Mouse (Mus musculus) liver (tissue): Measurements from ENCODE around the gene Mplkip.

ENCODE experiments used
- DNase-seq: peaks from one replicate; pipeline ENCODE4 v3.0.0-alpha.2; 2020; ENCODE audit warnings: mixed read lengths

Gene Mplkip

DNA sequence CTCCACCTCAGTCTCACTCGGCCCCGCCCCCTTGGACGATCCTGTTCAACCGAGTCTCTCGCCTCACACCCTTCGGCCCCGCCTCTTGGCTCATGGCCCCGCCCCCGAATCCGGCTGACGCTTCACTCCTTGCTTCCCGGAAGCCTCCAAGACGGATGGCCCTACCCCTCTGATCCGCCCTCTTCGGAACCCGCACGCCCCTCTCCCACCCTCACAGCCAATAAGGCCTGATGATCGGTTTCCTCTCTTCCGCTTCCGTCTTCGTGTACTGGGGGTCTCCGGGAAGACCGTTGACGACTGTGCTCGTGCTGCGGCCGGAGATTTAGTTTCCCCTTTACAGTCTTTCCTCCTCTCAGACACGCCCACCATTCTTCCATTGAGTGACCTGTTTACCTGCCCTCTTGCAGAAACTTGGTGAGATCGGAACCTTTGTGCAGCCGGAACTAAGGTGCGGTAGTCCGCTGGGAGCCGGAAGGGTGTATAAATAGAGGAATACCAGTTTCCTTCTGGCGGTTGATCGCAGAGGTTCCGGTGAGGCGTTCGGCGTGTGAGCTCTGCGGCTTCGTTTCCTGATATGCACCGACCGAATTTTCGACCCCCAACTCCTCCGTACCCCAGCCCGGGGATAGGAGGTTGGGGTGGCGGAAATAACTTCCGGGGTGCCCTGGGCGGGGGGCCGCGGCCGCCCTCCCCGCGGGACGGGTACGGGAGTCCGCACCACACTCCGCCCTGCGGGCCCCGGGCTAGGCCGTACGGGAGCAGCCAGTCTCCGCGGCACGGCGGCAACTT lies at the start of gene Mplkip, which contains the start of gene Sugct:
Mplkip (plus strand) TSS at position 282 of the 789 bp plus-strand sequence.
Sugct (minus strand) TSS at position 643 of the 789 bp plus-strand sequence.
- DNase-seq, result peak; percentile 100

DNA sequence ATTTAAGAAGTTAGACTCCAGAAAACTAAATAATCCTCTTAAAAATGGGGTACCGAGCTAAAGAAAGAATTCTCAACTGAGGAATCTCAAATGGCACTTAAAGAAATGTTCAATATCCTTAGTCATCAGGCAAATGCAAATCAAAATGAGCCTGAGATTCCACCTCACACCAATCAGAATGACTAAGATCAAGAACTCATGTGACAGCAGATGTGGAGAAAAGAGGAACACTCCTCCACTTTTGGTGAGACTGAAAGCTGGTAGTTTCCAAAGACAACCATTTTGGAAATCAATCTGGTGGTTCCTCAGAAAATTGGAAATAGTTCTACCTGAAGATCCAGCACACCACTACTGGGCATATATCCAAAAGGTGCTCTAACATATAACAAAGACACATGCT lies 27.6 kb upstream of the Mplkip start:
- no peak for DNase-seq

DNA sequence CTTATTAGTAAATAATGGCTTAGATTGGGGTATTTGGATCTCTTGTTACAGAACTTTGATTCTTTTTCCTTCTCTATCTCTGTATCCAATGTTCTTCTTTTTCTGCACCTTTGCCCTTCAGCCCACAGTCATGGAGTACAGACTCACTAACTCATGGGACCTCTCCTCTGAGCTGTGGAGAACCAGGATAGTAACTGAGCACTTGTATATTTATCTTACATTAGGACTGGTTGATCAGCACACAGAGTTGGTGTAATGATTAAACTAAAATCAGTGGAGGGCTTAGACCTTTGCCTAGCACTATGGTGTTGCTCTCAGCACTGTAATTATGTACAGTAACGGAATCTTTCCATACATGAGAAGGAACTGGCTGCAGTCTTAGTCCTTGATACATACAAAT lies 23.9 kb upstream of the Mplkip start:
- no peak for DNase-seq

DNA sequence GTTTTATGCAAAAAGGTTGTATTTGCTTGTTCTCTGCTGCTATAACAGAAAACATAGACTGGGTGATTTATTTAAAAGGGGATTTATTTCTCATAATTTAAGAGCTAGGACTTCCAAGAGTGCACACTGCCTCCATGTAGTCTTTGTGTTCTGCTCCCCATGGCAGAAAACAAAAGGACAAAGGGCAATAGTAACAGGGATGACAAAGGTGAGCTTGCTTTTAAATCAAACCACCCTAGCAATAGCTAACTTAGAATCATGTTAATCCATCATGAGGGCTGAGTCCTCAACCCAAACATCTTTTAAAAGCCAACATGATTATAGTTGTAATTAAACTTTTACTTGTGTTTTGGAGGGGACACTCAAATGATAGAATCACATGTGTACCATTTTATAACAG lies 5.5 kb upstream of the Mplkip start:
- DNase-seq, result no peak

DNA sequence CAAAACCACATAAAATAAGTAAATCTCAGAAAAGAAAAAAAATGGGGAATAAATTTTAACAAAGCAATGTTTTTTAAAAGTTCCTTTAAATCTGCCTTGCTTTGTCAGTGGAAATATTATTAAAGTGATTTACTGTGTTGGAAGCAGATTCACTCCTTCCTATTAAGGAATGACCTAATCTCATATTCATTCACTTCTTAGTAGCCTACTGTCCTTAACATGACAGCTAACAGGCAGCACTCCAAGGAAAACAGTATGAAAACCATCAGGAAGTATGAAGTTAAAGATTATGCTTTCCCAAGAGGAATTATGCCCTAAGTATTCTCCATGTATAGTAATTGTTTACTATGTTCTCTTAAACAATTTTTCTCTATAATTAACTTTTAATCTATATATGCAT lies 4.3 kb upstream of the Mplkip start:
- no peak for DNase-seq

DNA sequence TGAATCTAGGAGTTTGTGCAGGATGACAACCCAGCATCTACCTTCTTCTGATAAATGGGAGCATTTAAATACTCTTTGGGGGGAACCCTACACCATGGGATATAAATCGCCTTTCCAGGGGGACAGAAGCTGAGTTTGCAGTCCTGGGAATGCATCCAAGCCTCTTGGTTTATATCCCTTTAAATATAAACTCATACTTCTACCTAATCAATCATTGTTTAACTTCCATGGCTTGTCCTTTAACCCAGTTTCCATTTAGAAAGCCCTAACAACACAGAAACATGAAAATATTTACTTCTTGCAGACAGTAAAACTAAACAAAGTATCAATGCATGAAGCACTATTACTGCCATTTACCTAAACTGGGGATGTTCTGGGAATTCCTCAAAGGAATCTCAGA lies 3.6 kb upstream of the Mplkip start:
- DNase-seq, result no peak

DNA sequence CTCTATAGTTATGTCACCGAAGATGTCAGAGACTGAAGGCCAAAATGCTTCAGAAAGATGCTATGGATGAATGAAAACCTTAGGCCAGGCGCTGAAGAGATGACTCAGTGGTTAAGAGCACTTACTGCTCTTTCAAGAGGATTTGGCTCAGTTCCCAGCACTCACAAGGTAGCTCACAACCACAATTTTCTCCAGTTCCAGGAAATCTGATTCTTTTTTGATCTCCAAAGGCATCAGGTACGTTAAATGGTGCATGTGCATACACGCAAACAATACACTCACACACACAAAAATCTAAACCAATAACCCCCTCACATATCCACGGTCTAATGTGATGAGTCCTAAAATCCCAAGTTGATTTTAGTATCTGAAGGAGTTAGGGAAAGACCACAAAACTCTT lies 1.2 kb upstream of the Mplkip start:
- DNase-seq, result no peak

DNA sequence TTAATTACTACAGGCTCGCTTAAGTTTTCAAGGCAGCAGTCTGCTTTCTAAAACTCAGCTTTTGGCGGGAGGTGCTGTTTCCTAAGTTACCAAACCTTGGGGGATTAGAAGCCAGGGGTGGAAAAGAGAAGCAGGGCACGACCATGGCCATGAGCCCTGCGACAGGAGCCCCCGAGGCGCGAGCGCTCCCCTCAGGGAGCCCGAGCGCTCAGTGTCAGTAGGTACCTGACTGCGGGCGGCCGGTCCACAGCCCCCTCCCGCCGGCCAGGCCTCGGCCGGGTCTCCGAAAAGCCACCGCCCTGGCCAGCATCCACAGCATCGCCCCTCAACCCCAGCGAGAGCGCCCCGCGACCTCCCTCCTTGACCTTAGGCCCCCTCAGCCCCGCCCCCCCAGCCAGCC lies 578 bp upstream of the Mplkip start:
- no peak for DNase-seq

DNA sequence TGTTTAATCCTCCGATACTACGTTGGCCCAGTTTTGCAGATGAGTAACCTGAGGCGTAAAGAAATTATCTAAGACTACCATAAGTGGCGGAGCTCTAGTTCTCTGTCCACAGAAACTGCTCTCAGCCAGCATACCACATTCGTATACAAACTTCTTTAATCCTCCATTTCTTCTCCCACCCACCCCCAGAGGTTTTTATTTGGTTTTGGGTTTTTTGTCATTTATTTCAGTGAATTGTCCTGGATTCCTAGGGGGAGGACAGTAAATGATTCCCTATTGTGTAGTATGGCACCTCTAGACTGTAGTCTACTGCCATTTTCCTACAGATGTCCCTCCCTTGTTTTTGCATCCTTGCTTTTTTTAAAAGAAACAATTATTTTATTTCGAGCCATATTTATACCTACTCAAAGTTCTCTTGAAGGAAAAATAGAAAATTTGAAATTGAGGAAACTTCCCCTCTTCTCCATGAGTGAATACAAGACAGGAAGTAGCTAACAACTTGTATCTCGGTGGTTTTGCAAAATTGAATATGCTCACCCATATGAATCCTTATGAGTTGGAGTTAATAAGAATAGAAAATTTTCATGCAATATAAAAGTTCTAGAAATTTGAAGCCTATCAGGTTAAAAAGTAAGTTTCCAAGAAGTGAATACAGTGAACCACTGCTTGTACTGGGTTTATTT lies 1.0 kb downstream of the Mplkip start:
- no peak for DNase-seq

DNA sequence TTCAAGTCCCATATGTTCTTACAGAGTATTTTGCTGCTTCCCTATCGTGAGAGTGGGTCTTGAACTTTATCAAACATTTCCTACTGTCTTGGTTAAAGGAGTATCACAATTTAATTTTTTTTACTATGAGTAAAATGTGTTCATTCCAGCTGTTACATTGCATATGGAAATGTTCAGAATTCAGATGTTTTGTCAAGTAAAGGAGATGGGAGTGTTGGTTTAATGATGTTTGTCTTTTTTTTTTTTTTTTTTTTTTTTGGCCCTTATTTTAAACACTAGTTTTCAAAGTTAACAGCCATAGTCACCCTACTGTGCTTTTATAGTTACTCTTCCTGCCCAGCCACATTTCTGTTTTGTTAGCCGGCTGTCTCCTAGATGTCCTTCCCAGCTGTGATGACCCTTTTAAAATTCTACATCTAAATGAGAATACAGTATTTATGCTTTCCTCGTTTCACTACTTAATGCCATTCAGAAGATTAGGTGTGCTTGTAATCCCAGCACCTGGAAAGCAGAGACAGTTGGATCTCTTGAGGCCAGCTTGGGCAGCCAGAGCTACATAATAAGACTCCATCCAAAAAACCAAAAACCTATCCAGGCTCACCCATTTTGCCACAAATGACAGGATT lies 5.2 kb downstream of the Mplkip start:
- no peak for DNase-seq

DNA sequence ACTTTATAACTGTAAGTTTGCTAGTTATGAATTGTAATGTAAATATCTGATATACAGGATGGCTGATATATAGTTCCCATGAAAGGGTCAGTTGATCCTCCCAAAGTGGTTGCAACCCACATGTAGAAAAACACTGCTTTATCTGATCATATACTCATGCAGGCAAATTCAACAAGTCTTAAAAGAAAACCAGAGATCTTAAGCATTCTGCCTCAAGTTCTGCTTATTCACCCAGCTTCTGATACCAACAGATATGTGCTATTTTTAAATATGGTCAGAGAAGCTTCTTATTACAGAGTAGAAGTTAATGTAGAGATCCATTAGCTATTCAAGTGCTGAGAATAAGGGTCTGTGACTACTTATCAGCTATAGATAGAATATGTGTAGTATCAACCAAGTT lies 6.3 kb downstream of the Mplkip start:
- DNase-seq, result no peak

DNA sequence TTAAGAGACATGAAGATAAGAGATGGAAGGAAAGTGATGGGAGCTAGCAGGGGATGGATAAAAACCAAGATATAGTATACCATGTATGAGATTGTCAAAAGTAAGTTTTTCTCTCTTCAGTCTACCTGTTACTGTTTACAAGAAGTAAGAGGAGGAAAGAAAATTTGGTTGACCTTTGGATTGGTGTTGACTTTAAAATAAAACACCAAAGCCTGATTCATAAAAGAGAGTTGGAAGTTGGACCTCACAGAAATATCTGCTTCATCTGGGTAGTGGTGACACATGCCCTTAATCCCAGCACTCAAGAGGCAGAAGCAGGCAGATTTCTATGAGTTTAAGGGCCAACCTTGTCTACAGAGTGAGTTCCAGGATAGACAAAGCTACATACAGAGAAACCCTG lies 7.3 kb downstream of the Mplkip start:
- no peak for DNase-seq

DNA sequence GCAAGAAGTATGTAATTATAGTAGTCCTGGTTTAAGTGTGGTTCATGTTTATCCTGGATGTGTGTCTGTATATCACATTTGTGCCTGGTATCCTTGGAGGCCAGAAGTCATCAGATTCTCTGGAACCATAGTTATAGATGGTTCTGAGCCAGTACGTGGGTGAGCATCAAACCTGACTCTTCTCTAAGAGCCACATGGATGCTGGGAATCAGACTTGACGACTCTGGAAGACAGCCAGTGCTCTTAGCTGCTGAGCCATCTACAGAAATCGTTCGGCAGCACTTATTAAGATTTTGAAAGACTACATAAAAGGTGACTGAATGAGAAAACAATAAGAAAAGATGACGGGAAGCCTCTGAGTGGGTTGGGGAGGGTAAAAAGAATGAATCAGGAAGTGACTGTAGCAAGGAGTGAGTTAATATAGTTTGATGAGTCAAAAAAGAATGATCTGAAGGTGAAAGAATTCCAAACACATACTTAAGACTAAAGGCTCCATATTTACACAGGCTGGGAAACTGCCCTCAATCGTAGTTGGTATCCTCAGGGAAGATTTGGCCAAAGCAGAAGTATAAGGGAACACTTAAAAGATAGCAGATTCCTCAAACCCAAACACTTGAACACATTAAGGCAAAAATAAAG lies 10.3 kb downstream of the Mplkip start:
- no peak for DNase-seq

DNA sequence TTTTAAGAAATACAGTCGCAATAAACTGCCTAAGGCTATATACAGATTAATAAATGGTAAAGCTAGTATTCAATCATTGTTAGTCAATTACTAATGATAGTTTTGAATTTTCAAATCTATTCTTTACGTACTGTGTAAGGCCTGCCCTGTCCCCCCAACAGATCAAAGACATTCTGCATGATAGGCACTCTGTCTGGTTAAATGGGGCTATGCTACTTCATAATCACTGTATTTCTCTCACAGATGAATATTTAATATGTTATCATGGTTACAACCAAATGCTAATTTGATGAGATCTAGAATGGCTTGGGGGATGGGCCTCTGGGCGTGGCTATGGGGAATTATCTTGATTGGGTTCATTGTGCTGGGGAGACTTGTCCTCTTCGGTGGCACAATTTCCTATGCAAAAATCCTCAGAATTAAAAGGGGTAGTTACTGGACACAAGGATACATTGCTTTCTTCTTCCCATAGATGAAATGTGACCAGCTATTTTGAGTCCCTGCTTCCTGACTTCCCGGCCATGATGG lies 13.9 kb downstream of the Mplkip start:
- no peak for DNase-seq

DNA sequence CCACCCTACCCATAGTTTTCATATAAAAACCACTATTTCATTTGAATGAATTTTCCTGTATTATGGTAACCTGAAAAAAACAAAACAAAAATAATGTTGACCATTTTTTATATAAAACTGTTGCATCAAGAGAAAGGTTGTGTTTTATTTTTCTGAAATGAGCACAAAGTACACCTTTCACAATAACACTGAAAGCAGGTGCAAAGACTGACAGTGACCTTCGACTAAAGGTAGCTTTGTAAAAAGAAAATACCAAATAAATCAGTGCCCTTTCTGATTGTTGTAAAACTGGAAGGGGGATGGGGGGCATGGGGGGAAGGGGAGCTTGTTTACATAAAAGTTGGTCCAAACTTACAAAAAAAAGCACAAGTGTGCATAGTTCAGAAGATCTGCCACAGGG lies 22.4 kb downstream of the Mplkip start:
- DNase-seq, result no peak

DNA sequence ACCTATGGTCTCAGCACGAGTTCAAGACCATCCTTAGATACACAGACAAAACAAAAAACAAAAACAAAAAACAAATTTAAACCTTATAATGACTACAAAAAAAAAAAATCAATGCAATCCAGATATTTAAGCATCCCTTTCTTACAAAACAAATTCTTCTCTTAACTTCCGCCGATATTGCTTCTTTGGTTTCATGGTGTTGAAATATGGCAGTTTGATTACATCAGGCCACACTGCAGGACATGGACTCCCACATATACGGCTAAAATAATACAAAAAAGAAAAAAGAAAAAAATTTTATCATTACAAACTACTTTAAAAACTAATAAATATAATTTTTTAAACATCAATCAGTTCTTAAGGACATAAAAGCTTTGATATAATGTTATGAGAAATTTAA lies 32.9 kb downstream of the Mplkip start:
- no peak for DNase-seq

DNA sequence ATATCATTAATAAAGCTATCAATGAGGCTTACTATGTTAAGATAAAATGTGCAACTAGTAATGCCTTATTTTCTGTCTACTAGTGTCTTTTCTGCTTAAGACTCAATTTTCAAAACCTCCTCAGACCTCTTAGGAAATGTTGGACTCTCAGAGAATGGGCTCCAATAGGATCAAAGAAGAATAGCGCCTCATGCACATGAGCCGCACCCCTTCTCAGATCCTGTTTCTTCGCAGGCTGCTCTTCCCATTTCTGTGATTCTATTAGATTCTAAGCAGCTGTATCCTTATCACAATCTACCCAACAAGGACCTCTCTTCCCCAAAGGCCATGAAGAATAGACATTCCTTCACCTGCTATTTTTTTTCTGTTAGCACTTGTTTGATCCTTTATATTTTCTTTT lies 33.8 kb downstream of the Mplkip start:
- DNase-seq, result no peak
